Mouse (Mus musculus) testis, adult 2 months (tissue): Measurements from ENCODE around the gene 1700025G04Rik. TPM values are rescaled to one million over a fixed set of nuclear protein-coding genes. Genes with fewer than 3 reads are reported as not detected.

Experiments used
- H3K27ac ChIP-seq: fragments of 200-500 bp; 2 replicates; pipeline ENCODE4 v1.5.1; 2012; ENCODE audit warnings: low read depth, low read length; ENCODE audit not compliant: control insufficient read depth, insufficient read depth
- H3K27me3 ChIP-seq: fragments of 200-500 bp; 2 replicates; pipeline ENCODE4 v1.6.1; 2012; ENCODE audit warnings: mild to moderate bottlenecking, low read length, moderate library complexity; ENCODE audit not compliant: control insufficient read depth, insufficient read depth
- H3K36me3 ChIP-seq: fragments of 200-500 bp; 2 replicates; pipeline ENCODE4 v1.6.1; 2012; ENCODE audit warnings: mild to moderate bottlenecking, low read length; ENCODE audit not compliant: control insufficient read depth, insufficient read depth
- H3K4me1 ChIP-seq: fragments of 200-500 bp; 2 replicates; pipeline ENCODE4 v1.6.1; 2012; ENCODE audit warnings: low read length; ENCODE audit not compliant: control insufficient read depth, insufficient read depth
- H3K4me3 ChIP-seq: fragments of 200-500 bp; 2 replicates; pipeline ENCODE4 v1.5.1; 2012; ENCODE audit warnings: low read depth, mild to moderate bottlenecking, low read length, moderate library complexity, mixed read lengths; ENCODE audit not compliant: control insufficient read depth
- CTCF ChIP-seq: fragments of 200-500 bp; IDR thresholded peaks from 2 replicates; pipeline ENCODE4 v1.5.1; 2012; ENCODE audit warnings: low read depth, mild to moderate bottlenecking, inconsistent platforms, low read length, moderate library complexity; ENCODE audit not compliant: control insufficient read depth, insufficient read depth, insufficient replicate concordance
- POLR2A ChIP-seq: fragments of 200-500 bp; IDR thresholded peaks from 2 replicates; pipeline ENCODE4 v1.6.1; 2012; ENCODE audit warnings: low read depth, mild to moderate bottlenecking, inconsistent platforms, low read length, moderate library complexity; ENCODE audit not compliant: control insufficient read depth
- polyA plus RNA-seq: library from polyadenylated mRNA; depleted of rRNA; stranded (reverse); fragments of >200 nt; gene quantifications from 2 replicates; pipeline ENCODE4 v1.2.3, GENCODE M21; 2012

The 1700025G04Rik gene
- polyA plus RNA-seq, 1 experiment, result 12.0 TPM

- Histone ChIP-seq H3K4me3 (no peak overlapping the region), H3K4me1 (no peaks in the 10 kb centered on the region), H3K36me3 (no peaks in the 10 kb centered on the region), H3K27me3 (no peaks in the 10 kb centered on the region), H3K27ac (no peak overlapping the region)
- TF ChIP-seq CTCF, result no peak
- no peak for TF ChIP-seq POLR2A
Observed at GRCm38 (mm10) chr1:151872971-151873370, 217.0 kb downstream of the 1700025G04Rik start.

GRCm38 (mm10) chr1:151864326-151864725 lies 225.6 kb downstream of the 1700025G04Rik start:
- H3K27me3 ChIP-seq, result no peaks in the 10 kb centered on the region
- H3K36me3 ChIP-seq, result no peaks in the 10 kb centered on the region
- H3K4me1 ChIP-seq, result peaks cover 10% of the 10 kb centered on the region
- TF ChIP-seq CTCF (no peak), POLR2A (no peak)
- H3K27ac ChIP-seq, result no peak overlapping the region
- H3K4me3 ChIP-seq, result no peak overlapping the region

- TF ChIP-seq CTCF (no peak), POLR2A (no peak)
- peak overlapping the region; percentile 25 for H3K4me3 ChIP-seq
- H3K27me3 ChIP-seq, result no peaks in the 10 kb centered on the region
- no peak overlapping the region for H3K27ac ChIP-seq
- no peaks in the 10 kb centered on the region for H3K36me3 ChIP-seq
- H3K4me1 ChIP-seq, result peaks cover 10% of the 10 kb centered on the region
Observed at GRCm38 (mm10) chr1:151863797-151864147, 226.2 kb downstream of the 1700025G04Rik start.

- Histone ChIP-seq H3K27me3 (no peaks in the 10 kb centered on the region), H3K4me3 (peak overlapping the region; percentile 25), H3K27ac (no peak overlapping the region), H3K4me1 (peaks cover 10% of the 10 kb centered on the region), H3K36me3 (no peaks in the 10 kb centered on the region)
- TF ChIP-seq POLR2A, result no peak
- TF ChIP-seq CTCF, result no peak
Observed at GRCm38 (mm10) chr1:151863135-151863796, 226.7 kb downstream of the 1700025G04Rik start.

- Histone ChIP-seq H3K27ac (no peak overlapping the region), H3K4me1 (peaks cover 10% of the 10 kb centered on the region), H3K27me3 (no peaks in the 10 kb centered on the region), H3K36me3 (no peaks in the 10 kb centered on the region), H3K4me3 (no peak overlapping the region)
- no peak for TF ChIP-seq POLR2A
- TF ChIP-seq CTCF, result no peak
Observed at GRCm38 (mm10) chr1:151862109-151862508, 227.8 kb downstream of the 1700025G04Rik start.

- no peak for TF ChIP-seq POLR2A
- peak; percentile 41; the same call in 1 of the 2 replicates for TF ChIP-seq CTCF
- Histone ChIP-seq H3K4me3 (peak overlapping the region; percentile 12), H3K36me3 (no peaks in the 10 kb centered on the region), H3K27me3 (no peaks in the 10 kb centered on the region), H3K4me1 (peaks cover 10% of the 10 kb centered on the region), H3K27ac (no peak overlapping the region)
Observed at GRCm38 (mm10) chr1:151861334-151861995, 228.5 kb downstream of the 1700025G04Rik start.

- Histone ChIP-seq H3K27me3 (no peaks in the 10 kb centered on the region), H3K4me1 (peaks cover 2% of the 10 kb centered on the region), H3K27ac (no peak overlapping the region), H3K36me3 (no peaks in the 10 kb centered on the region), H3K4me3 (no peak overlapping the region)
- TF ChIP-seq CTCF (no peak), POLR2A (no peak)
Observed at GRCm38 (mm10) chr1:151858474-151858873, 231.5 kb downstream of the 1700025G04Rik start.
